Mouse (Mus musculus): Measurements from ENCODE around the gene Ndufaf2.

GRCm38 (mm10) chr13:108195474-108195873 lies 37.1 kb upstream of the Ndufaf2 start:
- TF ChIP-seq TAL1 (IDR thresholded peaks at IDR 0.05; ENCODE audit: low read length) (no peak), GATA1 (IDR thresholded peaks at IDR 0.05; ENCODE audit: low read length) (no peak)
